Mouse (Mus musculus) embryo, embryonic 10.5 days (tissue): ENCODE data around the gene Trpm8.

Experiments
- DNase-seq: peaks from one replicate; pipeline ENCODE4 v3.0.0-alpha.2; 2015; ENCODE audit warnings: low spot score

Gene Trpm8

DNA sequence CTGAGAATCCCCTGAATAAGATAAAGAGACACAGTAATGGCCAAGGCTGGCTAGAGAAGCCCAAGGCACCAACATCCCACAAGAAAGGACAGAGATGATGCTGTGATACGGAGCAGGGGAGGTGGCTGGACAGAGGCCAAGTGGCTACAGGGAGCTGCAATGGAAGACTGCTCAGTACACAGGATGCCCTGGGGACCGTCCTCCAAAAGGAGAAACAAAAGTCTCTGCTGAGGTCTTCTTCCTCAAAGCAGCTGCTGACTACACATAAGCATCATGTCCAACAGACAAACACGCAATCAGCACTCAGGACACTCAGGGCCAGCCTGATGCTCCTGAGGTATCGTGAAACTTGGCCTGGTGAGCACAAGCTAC, 12.6 kb upstream of the Trpm8 start:
- DNase-seq = no peak

DNA sequence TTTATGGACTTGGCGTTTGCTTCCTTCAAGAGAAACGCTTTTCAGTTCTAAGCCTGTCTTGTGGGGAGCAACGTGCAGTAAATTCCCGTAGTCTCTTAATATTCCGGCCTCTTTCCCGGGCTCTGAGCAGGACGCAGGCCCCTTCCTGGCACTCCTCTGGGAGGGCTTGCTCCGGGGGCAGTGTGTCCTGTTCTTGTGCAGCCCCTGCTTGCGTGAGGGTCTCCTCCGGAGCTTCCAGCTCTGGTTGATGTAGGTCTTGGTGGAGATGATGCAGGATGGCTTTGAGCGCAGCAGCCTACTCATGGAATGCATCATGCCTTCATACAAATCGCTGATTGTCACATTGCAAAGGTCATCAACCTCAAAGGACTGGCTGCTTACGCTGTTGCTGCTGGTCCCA, 11.3 kb upstream of the Trpm8 start:
- no peak for DNase-seq

DNA sequence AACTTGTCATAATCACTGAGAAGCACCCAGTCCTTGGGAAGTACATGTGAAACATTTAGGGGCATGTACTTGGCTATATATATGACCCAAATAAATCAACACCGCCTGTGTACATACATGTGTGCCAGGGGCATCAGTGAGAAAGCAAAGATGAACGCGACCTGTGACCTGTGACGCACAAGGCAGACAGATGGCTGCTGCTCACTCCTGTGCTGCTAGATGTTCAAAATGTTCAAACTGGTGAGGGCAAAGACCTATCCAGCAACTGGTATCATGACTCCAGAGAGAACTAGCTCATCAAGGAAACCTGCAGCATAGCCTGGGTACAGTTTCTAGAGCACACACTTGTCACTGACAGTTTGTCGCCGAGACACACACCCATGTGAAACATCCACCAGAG, 10.0 kb upstream of the Trpm8 start:
- no peak for DNase-seq

DNA sequence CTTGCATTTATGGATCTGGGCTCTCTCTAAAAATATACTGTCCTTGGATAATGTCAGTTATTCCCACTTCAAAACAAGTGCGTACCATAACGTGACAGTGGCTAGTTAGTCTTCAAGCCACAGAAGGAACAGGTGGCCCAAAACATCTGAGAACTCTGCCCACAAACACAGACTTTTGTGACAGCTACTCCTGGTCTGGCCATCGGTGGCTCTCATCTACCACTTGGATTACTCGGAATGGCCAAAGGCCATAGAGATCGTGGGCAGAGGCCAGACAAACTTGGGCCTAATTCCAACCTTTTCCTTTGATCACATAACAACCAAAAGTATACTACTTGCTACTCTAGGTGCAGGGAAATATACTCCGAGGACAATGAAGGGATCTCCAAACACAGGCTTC, 9.4 kb upstream of the Trpm8 start:
- no peak for DNase-seq

DNA sequence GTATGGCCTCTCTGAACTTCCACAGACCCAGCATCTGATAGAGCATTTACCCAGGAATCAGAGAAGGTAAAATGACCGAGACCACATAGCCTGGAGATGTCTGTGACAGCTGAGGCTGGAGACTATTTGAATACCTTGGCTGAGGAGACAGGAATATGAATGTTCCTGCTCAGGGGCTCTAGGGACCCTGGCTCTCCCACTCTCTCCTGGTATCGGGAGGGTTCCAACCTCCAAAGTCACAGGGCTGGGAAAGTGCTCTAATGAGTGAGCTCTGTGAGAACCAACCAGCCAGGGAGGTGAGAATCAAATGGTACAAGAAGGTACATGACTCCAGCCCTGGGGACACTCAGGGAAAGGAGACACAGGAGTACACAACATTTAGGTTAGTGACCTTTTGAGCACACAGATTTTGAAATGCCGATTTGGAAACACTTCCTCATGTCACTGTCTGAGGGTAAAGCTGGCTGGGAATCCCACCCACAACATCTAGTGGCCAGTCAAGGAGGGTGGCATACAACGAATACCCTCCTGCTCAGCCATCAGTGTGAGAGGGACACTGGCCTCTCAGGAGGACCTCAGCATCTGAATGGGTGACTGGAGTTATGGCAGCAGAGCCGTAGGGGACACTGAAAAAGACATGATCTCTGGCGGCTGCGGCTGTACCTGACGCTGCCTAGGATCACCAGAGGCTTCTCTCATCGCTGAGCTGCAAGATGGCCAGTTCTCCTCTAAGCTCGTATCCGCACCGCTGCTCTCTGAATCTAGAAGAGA, 7.7 kb upstream of the Trpm8 start:
- DNase-seq = no peak

DNA sequence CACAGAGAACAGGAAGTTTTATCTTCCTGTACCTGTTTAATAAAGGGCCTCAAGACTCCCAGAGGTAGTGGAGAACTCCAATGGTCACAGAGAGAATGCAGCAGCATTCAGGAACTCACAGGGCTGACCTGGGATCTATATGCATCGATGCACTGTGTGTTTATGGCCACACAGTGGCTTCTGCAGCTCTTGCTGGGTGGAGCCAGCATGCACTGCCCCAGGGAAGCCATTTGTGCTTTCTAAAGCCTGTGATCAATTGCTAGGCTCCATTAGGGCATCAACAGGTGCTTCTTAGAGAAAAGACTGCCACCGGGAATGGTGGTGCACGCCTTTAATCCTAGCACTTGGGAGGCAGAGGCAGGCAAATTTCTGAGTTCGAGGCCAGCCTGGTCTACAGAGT, 4.6 kb upstream of the Trpm8 start:
- DNase-seq = no peak

- DNase-seq = no peak
These were observed 4.1 kb upstream of the Trpm8 start for GRCm38 (mm10) chr1:88273326-88273725.

GRCm38 (mm10) chr1:88273832-88274231, 3.6 kb upstream of the Trpm8 start:
- DNase-seq = no peak

DNA sequence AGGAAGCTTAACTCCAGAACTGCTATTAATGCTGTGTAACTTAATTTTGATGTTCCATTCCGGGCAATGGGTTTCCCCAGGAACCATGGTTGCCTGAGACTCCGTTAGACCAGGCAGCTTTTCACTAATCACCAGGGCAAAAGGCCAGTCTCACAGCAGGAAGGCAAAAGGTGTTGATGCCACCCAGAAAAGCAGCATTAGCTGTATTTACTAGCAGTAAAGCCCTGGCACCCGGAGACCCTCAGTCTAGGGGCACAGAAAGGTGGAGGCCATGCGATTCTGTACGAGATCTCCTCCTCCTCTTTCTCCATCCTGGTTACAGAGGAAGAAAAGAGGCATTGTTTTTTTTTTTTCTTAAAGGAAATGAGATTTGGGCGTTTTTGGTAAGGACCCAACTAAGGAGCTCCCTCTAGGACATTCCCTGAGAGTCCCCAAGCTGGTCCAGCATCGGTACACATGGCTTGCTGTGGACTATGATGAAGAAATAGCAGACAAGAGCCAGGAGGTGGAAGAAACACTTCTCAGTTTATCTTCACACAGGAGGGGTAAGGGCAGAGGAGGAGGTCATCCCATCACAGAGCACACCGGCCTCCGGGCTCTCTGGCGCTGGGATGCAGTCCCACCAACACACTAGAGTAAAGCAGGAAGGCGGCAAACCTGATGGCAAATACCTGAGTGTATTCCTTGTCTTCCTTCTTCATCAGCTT, 2.9 kb upstream of the Trpm8 start:
- DNase-seq = no peak

DNA sequence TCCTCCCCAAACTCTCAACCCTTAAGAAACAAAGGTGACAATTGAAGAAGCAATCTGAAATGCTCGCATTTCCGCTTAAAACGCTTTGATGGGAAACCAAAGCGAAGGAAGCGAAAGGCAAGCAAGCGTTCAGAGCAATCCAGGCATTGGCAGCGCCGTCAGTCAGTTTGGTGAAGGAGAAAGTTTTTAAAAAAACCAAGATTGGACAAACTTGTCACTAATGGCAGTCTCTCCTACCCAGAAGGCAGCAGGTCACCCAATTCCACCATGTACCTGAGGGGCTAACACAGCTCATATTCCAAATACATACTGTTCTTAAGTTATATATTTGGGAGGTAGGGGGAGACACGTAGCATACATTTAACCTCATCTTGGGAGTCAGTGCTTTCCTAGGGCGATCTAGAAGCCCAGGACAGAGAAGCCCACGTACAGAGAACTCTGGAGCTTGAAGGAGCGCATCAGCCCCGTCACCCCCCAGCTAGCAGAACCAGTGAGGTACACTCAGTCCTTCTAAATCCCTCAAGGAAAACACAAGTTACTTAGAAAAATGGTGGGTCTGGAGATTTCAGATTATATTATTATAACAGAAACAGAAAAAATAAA, 2.3 kb upstream of the Trpm8 start:
- DNase-seq = no peak

DNA sequence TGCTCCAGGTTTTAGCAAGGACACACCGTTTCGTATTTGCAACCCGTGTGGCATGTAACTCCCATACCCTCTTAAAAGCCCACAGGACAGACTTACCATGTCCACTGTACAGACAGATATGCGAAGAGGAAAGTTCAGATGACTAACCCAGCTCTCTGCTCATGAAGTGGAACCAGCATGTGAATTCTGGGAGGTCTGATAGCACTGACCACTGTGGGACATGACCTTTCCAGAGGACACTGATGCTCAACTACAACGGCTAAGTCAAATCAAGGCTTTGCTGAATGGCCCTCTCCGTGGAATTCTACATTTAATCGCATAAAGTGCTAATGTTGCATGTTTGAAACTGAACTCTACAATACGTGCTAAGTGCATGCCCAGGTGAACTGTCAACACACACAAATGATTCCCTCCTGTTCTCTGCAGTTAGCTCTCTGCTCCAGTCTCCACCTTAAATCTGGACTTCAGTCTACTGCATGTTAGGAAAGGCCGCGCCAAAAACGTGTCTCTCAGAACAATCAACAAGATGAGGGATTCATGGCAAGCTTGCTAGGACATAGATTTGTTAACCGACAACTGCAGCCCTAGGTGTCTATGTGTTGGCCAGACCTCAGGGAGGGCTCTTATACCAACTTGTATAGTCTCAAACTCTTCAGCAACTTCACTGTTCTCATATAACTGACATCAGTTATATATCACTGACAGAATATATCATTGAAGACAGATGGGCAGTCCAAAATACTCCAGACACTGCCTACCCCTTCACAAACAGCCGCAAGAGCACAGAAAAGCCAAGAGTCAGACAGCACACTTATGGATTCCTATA, 1.6 kb upstream of the Trpm8 start:
- DNase-seq = no peak

- DNase-seq = no peak
These were observed 850 bp upstream of the Trpm8 start for GRCm38 (mm10) chr1:88276524-88277097.

DNA sequence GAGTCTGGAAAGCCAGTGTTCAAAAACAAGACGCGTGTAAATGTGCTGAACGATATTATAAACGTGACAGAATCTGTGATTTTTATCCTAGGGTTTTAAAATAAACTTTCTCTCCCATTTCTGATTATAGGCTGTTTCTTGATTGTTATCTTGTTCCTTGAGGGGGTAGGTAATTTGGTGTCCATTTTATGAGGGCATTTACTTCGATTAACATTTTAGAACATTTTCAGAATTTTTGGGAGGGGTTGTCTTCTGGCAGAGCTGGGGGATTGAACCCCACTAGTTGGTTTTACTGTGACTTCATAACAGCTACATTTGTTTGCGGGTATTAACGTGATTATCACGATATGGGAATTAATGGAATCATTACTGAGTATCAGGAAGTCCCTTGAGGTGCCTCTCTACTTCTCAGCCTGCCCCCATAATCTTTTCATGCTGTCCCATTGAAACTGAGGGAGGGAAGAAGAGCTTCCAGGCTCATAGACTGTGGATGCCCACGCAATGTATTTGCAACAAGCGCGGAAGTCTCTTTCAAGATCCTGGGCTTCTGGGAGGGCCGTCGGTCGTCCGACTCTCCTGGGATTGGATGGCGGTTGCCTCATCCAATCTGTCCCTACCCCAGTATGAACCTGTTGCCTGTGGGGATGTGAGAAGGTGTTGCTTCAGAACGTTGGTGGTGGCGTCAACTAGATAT, 504 bp downstream of the Trpm8 start:
- no peak for DNase-seq

- no peak for DNase-seq
These were observed 1.9 kb downstream of the Trpm8 start for GRCm38 (mm10) chr1:88279111-88280005.

GRCm38 (mm10) chr1:88280006-88280690, 2.7 kb downstream of the Trpm8 start:
- no peak for DNase-seq

- DNase-seq = no peak
These were observed 4.8 kb downstream of the Trpm8 start for GRCm38 (mm10) chr1:88282301-88282700.

GRCm38 (mm10) chr1:88283376-88284227, 6.1 kb downstream of the Trpm8 start:
- no peak for DNase-seq

DNA sequence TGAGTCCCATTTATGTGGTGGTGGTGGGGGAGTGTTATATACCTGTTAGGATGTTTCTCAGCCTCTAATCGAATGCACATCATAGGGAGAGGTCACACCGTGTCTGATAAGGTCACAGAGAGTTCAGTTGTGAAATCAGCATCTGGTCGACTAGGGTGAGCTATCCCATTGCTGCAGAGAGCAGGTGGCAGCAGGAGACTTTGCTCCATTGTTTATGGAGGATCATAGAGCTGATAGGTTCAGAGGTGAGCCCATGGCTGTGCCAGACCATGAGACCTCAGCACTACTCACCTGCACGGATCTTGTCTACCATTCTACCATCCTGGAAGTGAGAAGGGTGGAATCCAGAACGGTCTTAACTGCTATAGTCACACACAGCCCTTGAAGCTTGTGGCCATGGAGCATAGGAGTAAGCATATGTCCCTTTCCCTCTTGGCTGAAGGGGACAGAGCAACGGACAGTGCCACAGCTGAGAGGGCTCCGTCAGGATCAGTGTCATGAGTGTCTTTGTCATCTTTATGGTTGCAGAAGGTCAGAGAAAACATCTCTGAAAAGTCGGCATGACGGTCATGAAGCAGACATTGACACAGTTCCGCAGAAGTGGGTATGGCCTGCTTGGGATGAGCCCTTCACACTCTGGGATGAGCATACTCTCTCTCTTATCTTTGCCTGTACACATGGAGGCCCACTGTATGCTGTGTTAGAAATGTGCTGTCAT, 6.9 kb downstream of the Trpm8 start:
- DNase-seq = no peak
